Mouse (Mus musculus): ENCODE data around the gene Abca4.

The Abca4 gene

DNA sequence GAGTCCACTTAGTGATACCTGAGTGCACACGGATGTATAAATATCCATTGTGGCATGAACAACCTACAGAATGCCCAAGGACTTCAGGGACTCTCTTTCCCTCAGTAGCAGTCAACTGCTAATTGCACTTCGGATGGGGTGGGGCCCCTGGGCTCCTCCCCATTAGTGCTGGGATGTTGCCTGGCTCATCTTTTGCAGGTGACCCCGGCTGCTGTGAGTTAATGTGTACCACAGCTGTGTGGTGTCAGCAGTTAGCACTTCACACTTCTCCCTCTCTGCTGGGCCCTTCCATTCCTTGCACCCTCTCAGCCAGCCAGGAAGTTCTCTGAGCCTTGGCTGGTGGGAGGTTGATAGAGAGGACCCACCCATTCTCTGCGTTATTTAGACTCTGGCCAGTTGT is 65.2 kb downstream of the Abca4 start:
- DNase-seq (ENCODE audit: low spot score): no peak

GRCm38 (mm10) chr3:122111141-122111981 is 67.1 kb downstream of the Abca4 start:
- no peak for DNase-seq (ENCODE audit: low spot score)

DNA sequence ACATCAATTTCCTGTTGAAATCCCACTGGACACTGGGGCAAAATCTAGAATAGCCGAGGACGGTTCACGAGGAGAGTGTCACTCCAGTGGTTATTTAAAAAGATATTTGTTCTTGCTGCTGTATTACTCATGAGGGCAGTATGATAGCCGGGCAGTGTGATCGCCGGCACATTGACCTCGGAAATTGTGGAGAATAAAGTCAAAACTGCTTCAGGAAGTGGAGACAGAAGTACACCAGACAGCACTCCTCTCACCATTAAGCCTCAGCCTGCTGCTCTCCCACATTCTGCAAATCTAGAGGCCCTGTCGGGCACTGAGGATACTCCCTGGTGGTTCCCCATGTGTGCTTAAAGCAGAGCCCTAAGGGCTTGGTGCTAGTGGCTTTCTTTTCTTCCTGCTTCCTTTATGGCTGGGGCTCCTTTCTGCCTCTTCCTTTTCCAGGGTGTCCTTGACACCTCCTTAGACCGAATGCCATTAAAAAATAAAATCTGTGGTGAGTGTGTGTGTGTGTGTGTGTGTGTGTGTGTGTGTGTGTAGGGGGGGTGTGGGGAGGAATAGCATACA is 74.5 kb downstream of the Abca4 start:
- DNase-seq (ENCODE audit: low spot score): no peak

GRCm38 (mm10) chr3:122119733-122120132 is 75.5 kb downstream of the Abca4 start:
- no peak for DNase-seq (ENCODE audit: low spot score)

DNA sequence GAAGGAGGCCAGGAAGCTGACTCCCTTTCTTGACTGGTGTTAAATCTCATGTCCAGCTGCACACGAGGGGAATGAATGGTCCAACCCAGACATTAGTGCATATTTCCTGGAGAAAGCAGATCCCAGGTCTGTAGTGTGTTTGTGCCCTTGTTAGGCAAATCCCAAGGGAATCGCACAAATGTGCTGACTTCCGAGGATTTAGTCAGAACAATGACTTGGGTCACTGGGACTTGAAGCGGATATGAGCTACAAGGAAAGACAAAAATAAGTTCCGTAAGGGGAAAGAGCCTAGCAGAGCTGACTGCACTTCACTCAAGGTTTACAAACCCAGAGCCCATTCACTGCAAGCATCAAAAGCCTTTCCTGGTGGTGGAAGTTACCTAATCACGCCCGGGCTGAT is 76.0 kb downstream of the Abca4 start:
- DNase-seq (ENCODE audit: low spot score): no peak

DNA sequence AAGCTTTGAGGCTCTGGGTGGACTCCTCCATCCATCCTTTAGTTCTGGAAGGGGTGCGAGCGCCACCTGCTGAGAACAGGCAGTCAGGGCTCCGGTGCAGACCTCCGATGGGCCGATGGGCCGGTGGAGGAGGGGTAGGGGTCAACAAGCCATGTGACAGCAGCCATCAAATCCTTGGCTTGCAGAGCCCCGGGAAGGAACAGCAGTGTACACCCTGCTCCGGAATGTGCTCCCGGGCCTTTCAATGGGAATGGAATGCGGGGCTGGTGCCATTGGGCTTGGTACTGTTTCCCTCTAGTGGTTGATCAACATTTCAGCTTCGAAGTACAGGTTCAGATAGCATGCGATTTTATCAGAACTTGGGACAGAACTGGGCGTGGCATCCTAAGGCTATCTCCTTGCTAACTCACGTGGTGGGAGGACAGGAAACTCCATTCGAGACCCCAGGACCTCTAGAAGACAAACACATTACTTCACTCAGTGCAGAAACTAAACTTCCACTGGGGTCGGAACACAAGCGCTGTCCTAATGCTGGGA is 78.0 kb downstream of the Abca4 start:
- peak; percentile 74 for DNase-seq (ENCODE audit: low spot score)

- no peak for DNase-seq (ENCODE audit: low spot score)
Measured at GRCm38 (mm10) chr3:122122838-122123237, 78.6 kb downstream of the Abca4 start.

- peak; percentile 85 for DNase-seq (ENCODE audit: low spot score)
Measured at GRCm38 (mm10) chr3:122128999-122129493, 84.8 kb downstream of the Abca4 start.

DNA sequence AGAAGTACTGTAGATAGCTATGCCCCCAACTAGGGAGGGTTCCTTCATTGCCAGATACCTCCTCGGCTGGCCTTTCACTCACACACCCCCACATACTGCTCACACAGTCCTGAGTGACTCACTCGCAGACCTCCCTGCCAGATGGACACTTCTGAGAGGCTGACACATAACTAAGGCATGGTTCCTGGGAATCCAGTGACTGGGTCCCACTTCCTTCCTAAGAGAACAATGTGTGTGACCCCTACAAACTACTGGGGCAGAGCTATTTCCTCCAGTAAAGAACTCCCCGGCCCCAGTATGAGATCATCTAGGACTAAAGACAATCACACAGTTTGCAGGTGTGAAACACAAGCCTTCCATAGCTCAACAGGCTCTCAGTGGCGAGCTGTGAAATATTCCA is 86.5 kb downstream of the Abca4 start:
- DNase-seq (ENCODE audit: low spot score): peak; percentile 61

- no peak for DNase-seq (ENCODE audit: low spot score)
Measured at GRCm38 (mm10) chr3:122131633-122132032, 87.4 kb downstream of the Abca4 start.

GRCm38 (mm10) chr3:122133255-122133654 is 89.0 kb downstream of the Abca4 start:
- DNase-seq (ENCODE audit: low spot score): peak; percentile 54

DNA sequence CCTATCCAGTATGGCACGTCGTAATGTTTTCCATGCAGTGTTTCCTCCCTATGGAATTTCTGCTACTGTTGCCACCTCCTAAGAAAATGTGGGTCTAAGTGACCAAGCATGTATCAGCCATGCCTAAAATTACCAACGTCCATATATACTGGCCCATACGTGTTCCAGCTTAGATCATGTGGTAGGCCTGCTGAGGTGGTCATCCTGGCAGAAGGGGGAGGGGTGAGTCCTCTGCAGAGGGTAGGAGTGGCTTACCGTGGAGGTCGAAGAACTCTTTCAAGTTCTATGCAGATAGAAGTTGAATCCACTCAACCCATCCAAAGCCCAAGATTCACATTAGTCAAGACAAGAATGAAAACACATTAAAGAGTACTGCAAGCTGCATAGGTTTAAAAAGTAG is 89.6 kb downstream of the Abca4 start:
- peak; percentile 16 for DNase-seq (ENCODE audit: low spot score)

DNA sequence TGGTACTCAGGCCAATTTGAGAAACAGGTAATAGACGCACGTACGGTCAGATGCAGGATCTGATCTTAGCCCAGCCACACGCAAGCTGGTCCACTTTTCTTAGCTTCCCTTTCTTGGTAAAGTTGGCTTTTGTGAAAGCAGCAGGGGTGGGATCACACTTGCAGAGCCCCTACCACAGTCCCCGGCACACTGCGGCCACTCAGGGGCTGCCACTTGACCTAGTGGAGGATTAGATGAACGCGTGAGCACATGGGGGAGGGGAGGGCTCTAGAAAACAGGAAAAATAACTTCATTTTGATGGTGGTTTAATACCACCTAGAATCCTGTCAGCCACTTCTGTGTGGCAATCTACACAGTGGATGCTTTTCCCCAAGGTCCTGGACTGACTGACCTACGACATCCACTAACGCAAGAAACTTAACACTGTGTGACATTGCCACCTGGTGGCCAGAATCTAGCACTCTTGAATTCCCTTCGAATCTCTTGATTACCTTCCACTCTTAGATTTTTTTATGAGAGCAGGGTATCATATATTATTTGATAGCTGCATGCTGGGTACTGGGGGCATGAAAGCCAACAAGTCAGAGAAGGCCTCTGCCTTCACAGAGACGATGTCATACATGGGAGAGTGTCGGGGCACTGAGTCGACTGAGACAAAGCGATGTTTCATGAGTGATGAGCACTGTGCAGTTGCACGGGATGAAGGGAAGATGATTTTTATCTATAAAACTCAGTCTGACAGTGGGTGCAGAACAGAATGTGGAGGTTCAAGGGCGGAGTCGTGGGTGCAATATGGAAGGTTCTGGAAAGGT is 96.6 kb downstream of the Abca4 start:
- peak; percentile 72 for DNase-seq (ENCODE audit: low spot score)

DNA sequence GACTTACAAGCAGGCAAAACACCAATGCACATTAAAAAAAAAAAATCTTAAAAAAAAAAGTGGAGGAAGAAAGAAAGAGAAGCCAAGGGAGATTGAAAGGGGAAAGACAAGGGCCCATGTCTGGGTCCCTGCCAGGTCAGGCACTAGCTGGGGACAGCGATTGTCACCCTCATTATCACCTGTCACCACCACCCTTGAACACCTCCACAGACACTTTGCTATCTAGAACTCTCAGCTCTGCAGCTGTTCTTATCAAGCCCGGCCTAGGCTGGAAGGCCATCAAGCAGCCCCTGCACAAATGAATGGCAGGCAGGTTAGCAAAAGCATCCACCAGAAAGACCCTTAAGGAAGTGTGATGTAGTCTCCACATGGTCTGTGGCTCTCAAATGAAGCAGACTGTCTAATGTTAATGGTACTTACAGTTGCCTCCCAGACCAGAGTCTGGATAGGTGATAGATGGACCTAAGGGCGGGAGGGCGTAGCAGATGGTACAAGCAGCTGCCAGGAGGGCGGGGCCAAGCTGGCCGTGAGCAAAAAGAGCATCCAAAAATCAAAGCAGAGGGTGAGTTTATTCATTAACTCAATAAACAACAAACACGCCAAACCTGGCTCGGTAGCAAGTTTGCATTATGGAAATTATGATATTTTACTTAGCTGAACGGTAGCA is 98.1 kb downstream of the Abca4 start:
- no peak for DNase-seq (ENCODE audit: low spot score)

- DNase-seq (ENCODE audit: low spot score): no peak
Measured at GRCm38 (mm10) chr3:122143432-122143831, 99.2 kb downstream of the Abca4 start.

DNA sequence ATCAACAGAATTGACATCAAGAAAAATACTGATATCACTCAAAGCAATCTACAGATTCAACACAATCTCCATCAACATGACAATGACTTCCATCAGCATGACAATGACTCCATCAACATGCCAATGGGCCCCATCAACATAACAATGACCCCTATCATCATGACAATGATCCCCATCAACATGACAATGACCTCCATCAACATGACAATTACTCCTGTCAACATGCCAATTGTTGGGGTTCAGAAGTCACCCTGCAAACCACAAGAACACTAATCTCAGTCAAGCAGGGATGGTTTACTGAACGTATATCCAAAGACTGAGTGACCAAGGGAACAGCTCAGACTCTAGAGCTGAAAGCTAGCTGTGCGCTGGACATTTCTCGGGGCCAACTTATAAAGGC is 101.2 kb downstream of the Abca4 start:
- DNase-seq (ENCODE audit: low spot score): no peak

GRCm38 (mm10) chr3:122150836-122151235 is 106.6 kb downstream of the Abca4 start:
- DNase-seq (ENCODE audit: low spot score): no peak

DNA sequence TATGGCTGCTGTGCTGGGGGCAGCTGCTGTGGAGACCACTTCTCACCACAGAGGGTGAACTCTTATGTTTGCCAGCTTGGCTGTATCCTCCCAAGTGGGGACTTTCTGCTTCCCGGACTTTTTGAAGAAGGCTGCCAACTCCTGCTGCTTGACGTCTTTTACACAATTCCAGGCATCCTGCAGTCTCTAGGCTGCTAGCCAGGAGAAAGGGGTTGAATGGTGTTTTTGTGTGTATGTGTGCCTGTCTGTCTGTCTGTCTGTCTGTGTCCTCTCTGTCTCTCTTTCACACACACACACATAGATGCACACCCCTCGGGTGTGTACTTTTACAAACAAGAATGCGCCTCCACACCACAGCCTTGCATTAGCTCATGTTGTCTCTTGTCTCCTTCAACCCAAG is 108.2 kb downstream of the Abca4 start:
- DNase-seq (ENCODE audit: low spot score): no peak

GRCm38 (mm10) chr3:122154080-122154479 is 109.8 kb downstream of the Abca4 start:
- no peak for DNase-seq (ENCODE audit: low spot score)

DNA sequence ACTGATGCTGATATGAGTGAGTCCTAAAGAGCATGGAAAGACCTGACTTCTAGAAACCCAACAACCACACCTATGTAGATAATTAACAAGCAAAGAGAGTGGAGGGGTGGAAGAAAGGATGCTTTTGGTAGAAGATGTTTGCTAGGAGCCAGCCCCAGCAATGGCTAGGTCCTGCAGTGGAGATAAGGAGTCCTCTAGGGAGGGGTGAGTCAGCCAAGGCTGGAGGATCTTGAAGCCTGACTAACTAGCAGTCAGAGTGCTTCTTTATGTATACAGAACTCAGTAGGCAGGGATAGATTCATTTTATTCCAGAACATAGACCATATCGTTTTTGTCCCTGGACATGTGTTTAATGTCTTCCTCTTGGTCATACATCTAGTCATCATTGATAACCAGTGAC is 115.2 kb downstream of the Abca4 start:
- DNase-seq (ENCODE audit: low spot score): peak; percentile 32

- DNase-seq (ENCODE audit: low spot score): peak; percentile 59
Measured at GRCm38 (mm10) chr3:122169616-122170178, 125.5 kb downstream of the Abca4 start.

Measured in MN1 (cell line).